Mouse (Mus musculus) forebrain, embryonic 13.5 days (tissue): ENCODE data around the gene Pglyrp3. TPM values are rescaled to one million over a fixed set of nuclear protein-coding genes. Genes with fewer than 3 reads are reported as not detected.
"Not testable (repeated sequence)": the region's sequence is repeated elsewhere in the genome, so short reads cannot be mapped to it uniquely, and the experiment has no call there.

ENCODE experiments used
- ATAC-seq: fragments of 200-750 bp; cut with Nextera tagmentation; 2 replicates; pipeline ENCODE4 v1.8.0; 2017
- H3K27ac ChIP-seq: fragments of 300-500 bp; sonication (generic); 2 replicates; pipeline ENCODE4 v1.5.1; 2015; ENCODE audit warnings: inconsistent platforms, mild to moderate bottlenecking, moderate library complexity
- H3K27me3 ChIP-seq: fragments of 300-500 bp; sonication (generic); 2 replicates; pipeline ENCODE4 v1.6.1; 2015; ENCODE audit warnings: mild to moderate bottlenecking, inconsistent platforms
- H3K36me3 ChIP-seq: fragments of 300-500 bp; sonication (generic); 2 replicates; pipeline ENCODE4 v1.6.1; 2015; ENCODE audit warnings: mild to moderate bottlenecking, inconsistent platforms; ENCODE audit not compliant: poor library complexity, severe bottlenecking
- H3K4me1 ChIP-seq: fragments of 300-500 bp; sonication (generic); 2 replicates; pipeline ENCODE4 v1.6.1; 2015; ENCODE audit warnings: inconsistent platforms
- H3K4me2 ChIP-seq: fragments of 300-500 bp; sonication (generic); 2 replicates; pipeline ENCODE4 v1.6.1; 2015; ENCODE audit warnings: inconsistent platforms, mild to moderate bottlenecking, moderate library complexity
- H3K4me3 ChIP-seq: fragments of 300-500 bp; sonication (generic); 2 replicates; pipeline ENCODE4 v1.5.1; 2015; ENCODE audit warnings: mild to moderate bottlenecking, inconsistent platforms
- H3K9ac ChIP-seq: fragments of 300-500 bp; sonication (generic); 2 replicates; pipeline ENCODE4 v1.6.1; 2015; ENCODE audit warnings: mild to moderate bottlenecking, inconsistent platforms
- H3K9me3 ChIP-seq: fragments of 300-500 bp; sonication (generic); replicated peaks from 2 replicates; pipeline ENCODE4 v1.6.1; 2016; ENCODE audit warnings: inconsistent platforms
- WGBS: fragments of 180-500 bp; shearing (Covaris S2); methylation state at CpG from one replicate; pipeline ENCODE4 v1.1.7; 2015; 5-methylcytosine and 5-hydroxymethylcytosine counted together
- microRNA-seq: library from miRNA; unstranded; fragments of <30 nt; microRNA quantifications from one replicate; pipeline ENCODE4, GENCODE M21; 2016
- polyA plus RNA-seq: library from polyadenylated mRNA; unstranded; fragments of >200 nt; fragmentation: Nextera tagmentation; extraction: Ambion mirVana; gene quantifications from 2 replicates; pipeline ENCODE4 v1.2.1, GENCODE M21; 2015

Pglyrp3 gene
- polyA plus RNA-seq, result not detected in 2 replicates

- no peak within 1 kb of the TSS for H3K9ac ChIP-seq
- H3K4me3 ChIP-seq, result no peak within 1 kb of the TSS
- H3K4me1 ChIP-seq, result no peaks in the 10 kb centered on the region
- H3K9me3 ChIP-seq, result no peaks in the 10 kb centered on the region
- WGBS, result 80% methylated on average over 1 of the region's 1 CpGs
- H3K36me3 ChIP-seq, result no peaks in the 10 kb centered on the region
- no peak within 1 kb of the TSS for H3K27ac ChIP-seq
- H3K4me2 ChIP-seq, result no peak within 1 kb of the TSS
- ATAC-seq, result no peak
- H3K27me3 ChIP-seq, result no peaks in the 10 kb centered on the region
Observed at GRCm38 (mm10) chr3:92014283-92014682, at the start of gene Pglyrp3. Gene Pglyrp3, plus strand, starts transcription at chr3:92014583.

- Histone ChIP-seq H3K9me3 (no peaks in the 10 kb centered on the region), H3K36me3 (no peaks in the 10 kb centered on the region), H3K9ac (no peak overlapping the region), H3K4me3 (no peak overlapping the region), H3K27ac (no peak overlapping the region), H3K4me2 (no peak overlapping the region), H3K27me3 (no peaks in the 10 kb centered on the region), H3K4me1 (no peaks in the 10 kb centered on the region)
- ATAC-seq, result no peak
- 91% methylated on average over 1 of the region's 1 CpGs for WGBS
Observed at GRCm38 (mm10) chr3:92011001-92011400, 3.4 kb upstream of the Pglyrp3 start.

GRCm38 (mm10) chr3:92024541-92024940 is 10.2 kb downstream of the Pglyrp3 start:
- H3K36me3 ChIP-seq, H3K4me3 ChIP-seq, ATAC-seq, H3K27me3 ChIP-seq, H3K27ac ChIP-seq, H3K9me3 ChIP-seq, H3K9ac ChIP-seq, H3K4me1 ChIP-seq: not testable (repeated sequence)
- H3K4me2 ChIP-seq, result peak overlapping the region; percentile 33
- WGBS, result 63% methylated on average over 24 of the region's 24 CpGs

- WGBS, result 58% methylated on average over 2 of the region's 2 CpGs
- Histone ChIP-seq H3K36me3 (no peaks in the 10 kb centered on the region), H3K9ac (no peak overlapping the region), H3K4me3 (no peak overlapping the region), H3K27ac (no peak overlapping the region), H3K9me3 (no peaks in the 10 kb centered on the region), H3K4me2 (no peak overlapping the region), H3K4me1 (no peaks in the 10 kb centered on the region), H3K27me3 (no peaks in the 10 kb centered on the region)
- ATAC-seq, result no peak
Observed at GRCm38 (mm10) chr3:92033203-92033602, 18.8 kb downstream of the Pglyrp3 start.

GRCm38 (mm10) chr3:92033892-92034291 is 19.5 kb downstream of the Pglyrp3 start:
- ATAC-seq, result no peak
- no peak overlapping the region for H3K27ac ChIP-seq
- no peak overlapping the region for H3K4me3 ChIP-seq
- H3K36me3 ChIP-seq, result no peaks in the 10 kb centered on the region
- H3K4me2 ChIP-seq, result no peak overlapping the region
- no peaks in the 10 kb centered on the region for H3K9me3 ChIP-seq
- 66% methylated on average over 1 of the region's 1 CpGs for WGBS
- H3K9ac ChIP-seq, result no peak overlapping the region
- no peaks in the 10 kb centered on the region for H3K27me3 ChIP-seq
- H3K4me1 ChIP-seq, result no peaks in the 10 kb centered on the region

- ATAC-seq, result no peak
- no peak overlapping the region for H3K9ac ChIP-seq
- 55% methylated on average over 6 of the region's 6 CpGs for WGBS
- no peak overlapping the region for H3K4me3 ChIP-seq
- H3K27ac ChIP-seq, result no peak overlapping the region
- no peaks in the 10 kb centered on the region for H3K36me3 ChIP-seq
- H3K9me3 ChIP-seq, result no peaks in the 10 kb centered on the region
- H3K4me1 ChIP-seq, result no peaks in the 10 kb centered on the region
- no peaks in the 10 kb centered on the region for H3K27me3 ChIP-seq
- no peak overlapping the region for H3K4me2 ChIP-seq
Observed at GRCm38 (mm10) chr3:92050382-92051054, 36.1 kb downstream of the Pglyrp3 start.

- ATAC-seq, result peak; percentile 87
- Histone ChIP-seq H3K27me3 (peaks cover 34% of the 10 kb centered on the region), H3K4me1 (peaks cover 7% of the 10 kb centered on the region), H3K9ac (peak overlapping the region; percentile 73), H3K9me3 (no peaks in the 10 kb centered on the region), H3K36me3 (no peaks in the 10 kb centered on the region), H3K4me3 (peak overlapping the region; percentile 65), H3K4me2 (peak overlapping the region; percentile 95), H3K27ac (peak overlapping the region; percentile 76)
- under 1% methylated on average over 65 of the region's 82 CpGs for WGBS
Observed at GRCm38 (mm10) chr3:92080462-92081284, 66.3 kb downstream of the Pglyrp3 start.

Small RNA genes within 50 kb of the gene (microRNA-seq; reads per million reads assigned to microRNA genes)
- gene Gm23697 (not detected), gene Gm25145 (not detected)

Other genes starting within 250 kb of the Pglyrp3 start
- 0.81 and 1.3 TPM in 2 replicates for gene Lor, start 68.6 kb downstream of the Pglyrp3 start, polyA plus RNA-seq
- not detected in 2 replicates for gene Prr9, start 109.4 kb downstream of the Pglyrp3 start, polyA plus RNA-seq
- not detected in 2 replicates for gene Lelp1, start 128.2 kb downstream of the Pglyrp3 start, polyA plus RNA-seq
- gene Sprr2a1, start 201.2 kb downstream of the Pglyrp3 start, polyA plus RNA-seq, result not detected in 2 replicates
- not detected in 2 replicates for gene Sprr2a2, start 201.3 kb downstream of the Pglyrp3 start, polyA plus RNA-seq